Mouse (Mus musculus) kidney, adult 18-20 months (tissue): ENCODE measurements around the gene Cdh3.

ENCODE experiments used
- DNase-seq: peaks from one replicate; pipeline ENCODE4 v3.0.0; 2021

Cdh3 gene

DNA sequence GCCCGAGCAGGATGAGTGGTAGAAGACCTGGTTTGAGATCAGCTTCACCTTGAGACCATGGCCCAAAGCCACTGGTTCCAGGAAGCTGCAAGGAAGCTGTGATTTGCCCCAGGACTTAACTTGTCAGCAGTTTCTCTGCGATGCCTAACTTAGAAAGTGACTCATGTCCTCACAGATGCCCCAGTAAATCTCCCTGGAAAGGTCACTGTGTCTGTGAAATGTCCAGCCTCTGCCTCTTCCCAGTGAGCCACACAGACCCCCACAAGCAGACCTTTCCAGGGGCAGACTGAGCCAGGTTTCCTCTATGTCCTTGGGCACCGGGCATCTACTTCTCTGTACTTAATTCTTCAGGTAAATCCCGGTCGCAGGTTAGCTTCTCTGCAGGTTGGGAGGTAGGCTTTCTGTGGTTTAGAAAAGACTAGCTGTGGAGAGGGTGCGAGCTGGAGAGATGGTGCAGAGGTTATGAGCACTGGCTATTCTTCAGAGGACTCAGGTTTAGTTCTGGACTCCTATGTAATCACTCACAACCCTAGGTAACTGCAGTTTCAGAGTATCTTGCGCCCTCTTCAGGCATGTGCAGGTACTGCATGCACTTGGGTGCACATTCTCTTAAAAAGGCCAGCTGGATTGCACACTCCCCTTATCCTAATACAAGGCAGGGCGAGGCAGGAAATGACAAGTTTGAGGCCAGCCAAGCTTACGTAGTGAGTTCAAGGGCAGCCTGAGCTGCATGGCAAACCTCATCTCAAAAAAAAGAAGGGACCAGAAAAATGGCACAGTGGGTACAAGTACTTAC lies 16.7 kb downstream of the Cdh3 start:
- DNase-seq = no peak

DNA sequence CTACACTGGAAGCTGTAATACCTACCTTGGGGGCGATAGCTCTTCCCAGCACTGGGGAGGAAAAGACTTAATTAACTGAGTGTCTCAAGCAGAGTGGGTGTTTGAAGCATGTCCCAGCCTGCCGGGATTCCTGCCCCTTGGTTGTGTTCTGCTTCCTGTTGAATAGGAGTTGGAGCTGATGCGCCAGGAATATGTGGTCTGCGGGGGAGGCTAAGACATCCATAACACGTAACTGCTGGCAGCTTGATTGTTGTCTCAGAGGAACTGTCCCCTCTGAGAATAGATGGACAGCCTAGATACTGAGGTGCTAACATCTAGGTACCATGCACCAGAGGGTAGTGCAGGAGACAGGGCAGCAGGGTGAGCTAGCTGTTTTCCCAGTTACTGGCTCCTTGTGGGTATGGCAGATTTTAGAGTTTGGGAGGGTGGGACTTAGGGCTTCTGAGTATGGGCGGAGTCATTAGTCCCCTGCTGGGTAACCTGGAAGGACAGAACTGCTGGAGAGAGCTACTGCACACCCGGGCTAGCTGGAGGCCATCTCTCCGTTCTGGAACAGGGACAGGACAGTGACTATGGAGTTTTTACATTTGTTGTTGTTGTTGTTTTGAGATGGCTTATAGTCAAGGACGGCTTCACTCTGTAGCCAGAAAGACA lies 18.0 kb downstream of the Cdh3 start:
- no peak for DNase-seq

DNA sequence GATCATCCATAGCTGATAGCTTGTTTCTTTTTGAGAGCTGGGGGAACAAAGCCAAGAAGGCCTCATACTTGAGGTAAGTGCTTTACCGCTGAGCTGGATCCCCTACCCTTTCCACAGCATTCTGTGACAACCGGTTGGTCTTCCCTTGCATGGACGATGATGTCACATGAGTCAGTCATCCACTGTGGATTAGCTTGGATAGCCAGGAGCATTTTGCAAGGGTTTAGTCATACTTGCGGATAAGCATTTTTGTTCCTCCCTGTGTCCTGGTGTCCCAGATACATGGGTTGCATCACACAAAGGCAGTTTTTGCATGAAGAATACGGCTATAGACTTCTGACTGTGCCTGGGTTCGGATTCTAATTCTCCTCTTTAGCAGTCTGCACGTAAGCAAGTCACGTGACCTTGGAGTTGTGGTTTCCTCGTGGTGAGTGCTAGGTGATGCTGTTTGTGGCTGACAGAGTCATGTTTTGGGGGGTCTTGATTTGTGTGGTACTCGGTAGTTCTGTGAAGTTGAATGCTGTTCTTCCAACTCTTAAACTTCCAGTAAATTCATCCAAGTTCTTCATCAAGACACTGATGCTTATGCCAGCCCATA lies 19.3 kb downstream of the Cdh3 start:
- no peak for DNase-seq

DNA sequence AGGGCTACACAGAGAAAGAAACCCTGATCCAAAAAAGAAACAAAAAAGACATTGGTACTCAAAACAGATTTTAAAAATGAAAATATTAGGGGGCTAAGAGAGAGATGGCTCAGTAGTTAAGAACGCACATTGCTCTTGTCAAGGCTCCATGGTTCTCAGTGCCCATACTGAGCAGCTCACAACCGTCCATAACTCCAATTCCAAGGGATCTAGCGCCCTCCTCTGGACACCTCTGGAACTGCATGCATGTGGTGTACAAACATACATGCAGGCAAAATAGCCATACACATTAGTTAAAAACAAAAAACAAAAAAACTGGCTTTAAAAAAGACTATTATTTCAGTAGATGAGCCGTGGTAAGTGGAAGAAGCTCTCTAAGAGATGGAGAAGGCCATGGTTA lies 19.9 kb downstream of the Cdh3 start:
- no peak for DNase-seq

DNA sequence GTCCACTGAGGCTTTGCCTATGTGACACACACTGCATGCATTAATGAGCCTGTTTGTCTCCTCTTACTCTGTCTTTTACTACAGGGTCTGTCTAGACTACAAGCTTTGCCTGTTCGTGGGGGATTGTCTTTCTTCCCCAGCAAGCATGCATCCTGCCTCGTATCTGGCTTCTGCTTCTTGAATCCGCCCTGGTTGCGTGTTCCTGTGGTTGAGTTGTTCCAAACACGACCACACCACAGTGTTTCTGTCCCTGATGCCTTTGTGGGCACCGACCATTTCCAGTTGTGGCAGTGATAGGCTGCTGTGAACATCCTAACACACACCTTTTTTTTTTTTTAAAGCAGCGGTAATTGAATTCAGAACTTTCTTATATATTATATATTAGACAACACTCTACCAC lies 23.0 kb downstream of the Cdh3 start:
- no peak for DNase-seq

DNA sequence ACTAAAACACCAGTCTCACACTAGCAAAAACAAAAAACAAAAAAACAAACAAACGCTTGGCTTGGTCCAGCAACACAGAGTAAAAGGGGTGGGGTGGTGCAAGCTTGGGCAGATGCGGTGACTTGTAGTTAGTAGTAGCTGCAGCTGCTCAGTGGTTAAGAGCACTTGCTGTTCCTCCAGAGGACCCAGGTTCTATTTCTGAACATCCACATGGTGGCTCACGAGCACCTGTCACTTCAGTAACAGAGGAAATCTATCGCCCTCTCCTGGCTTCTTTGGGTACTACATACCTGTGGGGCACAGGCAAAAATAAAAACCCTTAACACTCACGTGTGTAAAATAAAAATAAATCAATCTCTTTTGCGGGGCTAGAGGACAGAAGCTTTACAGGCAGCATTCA lies 23.8 kb downstream of the Cdh3 start:
- peak; percentile 62 for DNase-seq

DNA sequence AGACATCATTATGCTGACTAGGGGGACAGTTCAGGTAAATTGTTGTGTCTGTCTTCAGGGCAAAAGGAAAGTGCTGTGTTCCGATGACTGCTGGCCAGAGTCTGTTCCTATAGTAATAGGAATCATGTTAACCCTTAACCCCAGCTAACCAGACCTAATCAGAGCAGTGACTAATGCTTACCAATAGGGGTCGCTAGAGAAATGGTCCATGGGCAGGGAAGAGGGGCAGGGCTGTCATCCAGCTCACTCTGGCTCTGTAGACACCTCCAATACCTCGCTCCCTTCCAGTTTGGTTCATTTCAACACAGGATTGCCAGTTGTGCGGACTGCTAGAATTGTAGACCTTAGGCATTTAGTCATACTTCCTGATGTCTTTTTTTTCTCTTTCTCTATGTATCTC lies 24.8 kb downstream of the Cdh3 start:
- DNase-seq = no peak

DNA sequence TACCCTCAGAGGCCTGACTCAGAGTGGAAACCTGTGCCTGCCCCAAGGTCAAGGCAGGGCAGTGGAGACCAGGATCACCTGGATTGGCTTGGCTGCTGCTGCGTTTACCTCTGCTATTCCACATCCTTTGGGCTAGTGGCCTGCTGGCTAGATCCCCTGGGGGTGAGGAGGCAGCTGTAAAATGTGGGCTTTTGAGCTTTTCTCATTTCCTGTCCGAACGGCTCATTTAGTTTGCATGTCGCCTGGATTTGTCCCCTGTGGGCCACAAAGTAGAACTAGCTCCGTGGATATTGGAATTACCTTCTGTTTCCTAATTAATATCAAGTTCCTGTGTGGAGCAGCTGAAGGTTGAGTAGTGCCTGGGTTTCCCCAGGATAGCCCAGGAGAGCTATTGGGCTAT lies 28.5 kb downstream of the Cdh3 start:
- no peak for DNase-seq

DNA sequence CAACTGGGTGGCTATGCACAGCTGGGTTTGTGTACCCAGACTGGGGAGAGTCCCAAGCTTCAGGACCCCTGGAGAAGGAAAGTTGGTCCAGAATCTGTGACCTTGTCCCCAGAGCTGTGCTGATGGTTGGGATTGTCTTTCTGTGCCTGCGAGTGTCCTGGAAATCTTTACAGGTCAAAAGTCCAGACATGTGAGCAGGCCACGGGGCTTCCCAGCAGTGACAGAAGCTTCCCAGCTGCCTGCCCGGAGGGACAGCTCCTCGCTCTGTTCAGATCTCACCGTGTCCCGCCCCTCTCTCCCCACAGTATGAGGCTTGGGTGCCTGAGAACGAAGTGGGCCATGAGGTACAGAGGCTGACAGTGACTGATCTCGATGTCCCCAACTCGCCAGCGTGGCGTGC lies 30.3 kb downstream of the Cdh3 start:
- no peak for DNase-seq

DNA sequence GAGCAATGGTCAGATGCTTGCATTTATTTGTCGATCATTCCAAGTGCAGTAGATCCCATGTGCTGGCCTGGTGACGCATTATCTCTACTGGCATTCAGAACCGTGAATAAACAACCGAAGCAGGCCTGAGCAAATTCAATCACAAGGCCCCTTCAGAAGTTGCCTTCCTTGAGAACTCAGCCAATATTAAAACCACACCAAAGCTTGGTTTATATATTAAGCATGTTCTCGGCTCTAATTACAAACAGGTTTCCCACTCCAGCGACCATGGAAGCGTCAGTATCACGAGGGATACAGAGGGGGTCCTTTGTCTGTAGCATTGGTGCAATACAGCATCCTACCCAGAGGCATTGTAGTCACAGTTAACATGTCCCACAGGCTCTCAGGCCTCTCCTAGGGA lies 32.4 kb downstream of the Cdh3 start:
- DNase-seq = no peak

DNA sequence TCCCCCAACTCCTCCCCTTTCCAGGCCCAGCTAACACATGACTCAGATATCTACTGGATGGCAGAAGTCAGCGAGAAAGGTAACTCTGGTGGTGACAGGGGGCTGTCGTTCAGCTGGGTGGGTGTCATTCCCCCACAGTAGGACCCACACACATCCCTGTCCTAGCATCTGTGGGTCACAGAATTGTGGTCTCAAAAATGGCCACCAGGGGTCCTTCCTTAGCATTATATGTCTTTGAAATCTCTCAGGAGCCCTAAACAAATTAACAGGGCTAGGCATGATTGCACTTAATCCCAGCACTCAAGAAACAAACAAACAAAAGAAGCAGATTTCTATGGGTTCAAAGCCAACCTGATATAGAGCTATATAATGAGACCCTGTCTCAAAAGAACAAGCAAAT lies 34.5 kb downstream of the Cdh3 start:
- no peak for DNase-seq

DNA sequence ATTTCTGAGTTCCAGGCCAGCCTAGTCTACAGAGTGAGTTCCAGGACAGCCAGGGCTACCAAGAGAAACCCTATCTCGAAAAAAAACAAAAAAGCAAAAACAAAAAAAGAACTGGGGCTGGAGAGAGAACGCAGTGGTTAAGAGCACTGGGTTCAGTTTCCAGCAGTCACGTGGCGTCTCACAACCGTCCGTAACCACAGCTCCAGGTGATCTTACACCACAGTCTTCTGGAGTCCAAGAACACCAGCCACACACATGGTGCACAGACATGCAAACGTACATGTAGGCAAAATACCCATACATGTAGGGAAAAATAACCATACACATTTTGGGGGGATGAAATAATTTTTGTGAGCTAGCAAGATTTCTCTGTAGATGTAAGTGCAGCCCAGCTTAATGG lies 36.1 kb downstream of the Cdh3 start:
- DNase-seq = no peak

DNA sequence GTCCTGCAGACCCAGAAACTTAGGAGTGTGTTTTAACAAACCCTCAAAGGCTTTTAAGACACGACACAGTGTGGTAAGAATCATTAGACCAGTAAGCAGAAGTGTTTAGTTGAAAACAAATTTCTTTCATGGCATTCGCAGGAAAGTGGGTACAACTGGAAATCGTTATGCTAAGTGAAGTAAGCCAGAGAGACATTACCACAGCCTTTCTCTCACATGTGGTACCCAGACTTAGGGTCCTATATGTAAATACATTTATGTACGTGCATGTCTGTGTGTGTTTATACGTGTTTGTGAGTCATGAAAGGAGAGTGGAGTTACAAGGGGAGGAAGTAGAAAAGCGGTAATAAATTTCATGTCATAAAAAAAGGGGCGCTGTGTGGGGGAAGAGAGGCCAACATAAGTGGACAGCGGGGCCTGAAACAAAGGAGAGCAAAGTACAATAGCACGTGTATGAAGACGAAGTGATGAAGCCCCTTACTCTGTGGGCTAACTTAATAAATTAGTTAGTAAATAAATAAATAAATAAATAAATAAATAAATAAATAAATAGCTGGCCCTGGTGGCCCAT lies 37.8 kb downstream of the Cdh3 start:
- DNase-seq = no peak

DNA sequence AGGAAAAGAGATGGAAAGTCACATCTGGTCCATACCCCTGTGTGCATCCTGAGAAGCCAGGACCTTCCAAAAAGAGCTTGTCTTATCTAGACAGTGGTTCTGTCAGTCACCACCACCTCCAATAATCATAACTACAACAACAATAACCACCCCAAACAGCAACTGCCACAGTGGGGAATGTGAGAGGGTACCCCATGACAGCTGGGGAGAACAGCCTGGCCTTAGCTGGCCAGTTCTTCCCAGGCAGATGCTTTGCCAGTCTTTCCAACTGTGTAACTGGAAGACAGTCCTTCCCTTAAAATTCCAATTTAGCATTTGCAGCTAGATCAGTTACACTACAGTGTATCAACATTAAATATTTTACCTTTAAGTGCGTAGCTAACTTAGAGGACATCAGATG lies 40.2 kb downstream of the Cdh3 start:
- DNase-seq = no peak

DNA sequence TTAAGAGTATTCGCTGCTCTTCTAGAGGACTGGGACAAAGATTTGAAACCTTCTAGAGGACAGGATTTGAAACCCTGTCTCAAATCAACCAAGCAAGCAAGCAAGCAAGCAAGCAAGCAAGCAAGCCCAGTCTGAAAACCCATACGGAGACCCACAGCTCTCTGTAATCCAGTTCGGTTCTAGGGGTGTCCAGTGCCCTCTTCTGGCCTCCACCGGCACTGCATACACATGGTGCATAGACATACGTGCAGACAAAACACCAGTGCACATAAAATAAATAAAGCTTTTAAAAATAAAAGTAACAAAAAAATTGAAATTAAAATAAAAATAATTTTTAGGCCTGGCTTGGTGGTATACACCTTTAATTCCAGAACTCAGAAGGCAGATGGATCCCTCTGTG lies 43.3 kb downstream of the Cdh3 start:
- DNase-seq = no peak

DNA sequence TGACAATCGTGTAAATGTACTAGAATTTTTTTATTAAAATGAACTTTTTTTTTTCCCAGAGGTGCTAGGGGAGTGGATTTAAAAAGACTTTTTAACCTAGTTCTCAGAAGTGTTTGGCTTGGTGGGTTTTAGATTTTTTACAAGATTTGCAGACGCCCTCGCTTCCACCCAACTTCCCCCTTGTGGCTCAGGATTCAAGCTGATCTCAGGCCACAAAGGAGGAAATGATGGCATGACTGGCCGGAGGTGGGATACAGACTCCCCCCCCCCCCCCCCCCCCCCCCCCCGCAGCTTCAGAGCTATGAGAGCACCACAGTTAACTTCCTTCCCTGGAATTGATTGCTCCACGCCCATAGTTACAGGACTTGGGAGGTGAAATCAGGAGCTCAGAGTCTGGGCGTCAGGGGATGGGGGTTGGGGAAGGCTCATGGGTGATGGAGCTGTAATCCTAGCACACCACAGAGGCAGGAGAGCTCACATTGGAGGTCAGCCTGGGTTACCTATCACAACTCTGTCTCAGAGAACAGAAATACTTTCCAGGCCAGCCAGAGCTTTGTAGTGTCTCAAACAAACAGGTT lies 45.5 kb downstream of the Cdh3 start:
- DNase-seq = no peak

DNA sequence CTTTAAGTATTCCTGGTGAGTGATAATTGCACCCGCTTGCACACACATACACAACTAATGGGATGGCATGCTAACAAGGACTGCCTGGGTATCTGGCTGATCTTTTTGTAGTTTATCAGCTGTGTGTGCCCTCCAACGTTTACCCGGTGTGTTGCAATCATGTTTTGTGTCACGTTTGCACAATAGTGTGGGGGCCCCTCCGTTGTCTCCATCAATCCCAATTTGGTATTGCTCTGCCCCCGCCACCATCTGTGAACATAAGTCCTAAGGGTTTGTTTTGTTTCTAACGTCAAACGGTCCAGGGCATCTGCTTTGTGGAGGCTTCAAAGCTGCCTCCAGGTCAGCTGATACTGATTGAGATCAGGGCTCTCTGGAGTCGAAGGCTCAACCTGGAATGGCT lies 49.2 kb downstream of the Cdh3 start:
- no peak for DNase-seq

DNA sequence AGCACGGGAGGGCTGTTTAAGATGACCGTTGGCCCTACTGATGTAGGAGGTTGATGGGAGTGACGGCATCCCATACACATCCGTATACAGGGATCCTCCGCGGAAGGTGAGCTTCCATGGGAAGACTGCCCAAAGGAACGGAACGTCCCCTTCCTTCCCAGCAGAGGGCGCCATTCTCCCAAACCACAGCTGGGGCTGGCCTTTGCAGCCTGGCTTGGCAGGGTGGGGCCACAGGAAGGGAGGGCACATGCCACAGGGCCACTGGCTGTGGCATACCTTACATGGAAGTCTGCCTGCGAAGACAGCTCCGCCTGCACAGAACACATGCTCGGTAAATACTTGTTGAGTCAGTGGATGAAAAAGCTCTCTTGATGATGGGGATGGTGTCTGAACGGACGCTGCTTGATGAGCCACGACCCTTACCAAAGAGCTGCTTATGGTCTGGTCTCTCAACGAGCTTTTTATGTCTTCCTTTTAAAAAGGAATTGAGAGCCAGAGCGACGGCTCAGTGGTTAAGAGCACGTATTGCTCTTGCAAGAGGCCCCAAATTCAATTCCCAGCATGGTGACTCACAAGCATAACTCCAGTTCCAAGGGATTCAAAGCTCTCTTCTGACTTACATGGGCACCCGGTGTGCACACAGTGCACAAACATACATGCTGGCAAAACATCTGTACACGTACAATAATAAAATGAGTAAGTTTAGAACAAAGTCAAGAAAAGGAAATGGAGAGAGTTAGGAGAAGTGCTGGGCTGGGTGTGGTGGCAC lies 50.6 kb downstream of the Cdh3 start:
- peak; percentile 81 for DNase-seq

DNA sequence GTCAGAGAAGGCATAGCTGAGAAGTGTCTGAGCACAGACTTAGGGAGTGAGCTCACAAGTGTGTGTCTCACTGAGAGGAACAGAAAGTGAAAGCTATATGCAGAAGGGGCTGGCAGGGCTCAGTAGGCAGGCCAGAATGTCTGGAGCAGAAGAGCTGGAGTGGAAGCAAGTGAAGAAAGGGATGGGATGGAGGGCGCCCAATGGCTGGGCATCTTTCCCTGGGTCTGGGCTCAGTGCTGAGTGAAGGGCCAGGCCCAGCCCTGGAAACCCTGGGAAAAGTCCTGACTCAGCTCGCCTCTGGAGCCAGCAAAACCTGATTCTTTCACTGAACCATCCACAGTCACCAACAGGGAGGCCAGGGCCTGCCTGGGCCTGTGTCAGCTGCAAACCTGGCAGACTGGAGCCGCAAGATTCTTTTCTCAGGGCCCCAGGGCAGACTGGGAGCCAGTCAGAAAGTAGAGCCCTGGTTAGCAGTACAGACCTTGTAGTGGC lies 53.0 kb downstream of the Cdh3 start:
- peak; percentile 48 for DNase-seq

DNA sequence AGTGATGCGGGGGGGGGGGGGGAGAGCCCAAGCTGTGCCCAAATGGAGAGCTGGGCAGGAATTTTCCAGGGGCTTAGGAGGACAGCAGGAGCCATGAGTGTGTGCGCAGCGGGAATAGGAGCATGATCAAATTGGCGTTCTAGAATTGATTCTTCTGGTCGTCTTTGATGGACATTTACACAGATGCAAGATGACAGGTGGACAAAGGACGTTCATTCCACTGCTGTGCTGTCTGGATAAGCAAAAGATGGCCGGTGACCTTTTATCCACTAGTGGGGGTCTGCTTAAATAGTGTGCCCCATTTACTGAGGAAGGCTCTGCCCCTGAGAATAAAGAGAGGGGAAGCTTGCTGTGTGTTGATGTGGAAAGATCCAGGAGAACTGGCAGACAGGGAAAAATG lies 58.3 kb downstream of the Cdh3 start:
- no peak for DNase-seq

DNA sequence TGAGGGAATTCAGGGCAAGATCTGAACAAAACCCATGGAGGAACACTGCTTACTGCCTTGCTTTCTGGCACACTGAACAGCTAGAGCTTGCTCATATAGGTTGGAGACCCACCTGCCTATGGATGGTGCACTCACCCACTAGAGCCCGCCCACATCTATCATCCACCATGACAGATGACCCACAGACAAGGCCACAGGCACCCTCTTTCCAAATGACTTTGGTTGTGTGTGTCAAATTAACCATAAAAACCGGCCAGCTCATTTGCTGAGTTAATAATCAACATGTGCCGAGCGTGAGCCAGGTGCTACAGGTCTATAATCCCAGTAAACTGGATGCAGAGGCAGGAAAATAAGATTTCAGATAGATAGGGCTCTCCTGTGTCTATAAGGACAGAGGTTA lies 59.7 kb downstream of the Cdh3 start:
- peak; percentile 64 for DNase-seq

DNA sequence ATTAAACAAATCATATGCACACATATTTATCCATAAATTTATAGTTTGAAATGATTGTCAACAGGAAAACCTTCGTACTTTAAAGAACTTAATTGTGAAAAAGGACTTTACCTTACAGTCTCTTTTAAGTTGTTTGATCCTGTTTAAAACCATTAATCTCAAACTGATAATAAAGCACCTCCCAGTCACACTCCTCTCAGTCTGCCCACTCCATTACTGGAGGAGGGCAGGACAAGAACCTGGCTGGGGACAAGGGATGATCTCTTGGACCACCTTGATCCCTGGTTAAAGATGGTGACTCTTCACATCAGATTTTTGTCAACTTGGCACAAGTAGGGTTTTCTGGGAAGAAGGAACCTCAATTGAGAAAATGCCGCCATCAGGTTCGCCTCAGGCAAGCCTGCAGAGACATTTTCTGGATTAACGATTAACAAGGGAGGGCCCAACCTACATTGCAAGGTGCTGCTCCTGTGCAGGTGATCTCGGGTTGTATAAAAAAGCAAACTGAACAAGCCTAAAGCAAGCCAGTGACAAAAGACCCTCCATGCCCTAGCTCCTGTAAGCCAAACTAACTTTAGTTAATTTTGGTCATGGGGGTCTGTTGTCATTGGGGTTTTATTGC lies 61.0 kb downstream of the Cdh3 start:
- DNase-seq = peak; percentile 52
